Mouse (Mus musculus) liver, postnatal 0 days (tissue): Measurements from ENCODE around the gene Hecw2. TPM values are rescaled to one million over a fixed set of nuclear protein-coding genes. Genes with fewer than 3 reads are reported as not detected.
A peak's percentile ranks its signal among the peaks of the same experiment; 100 is the strongest.

Experiments used
- ATAC-seq: fragments of 200-750 bp; cut with Nextera tagmentation; 2 replicates; pipeline ENCODE4 v1.8.0; 2017; ENCODE audit warnings: mild to moderate bottlenecking, moderate library complexity
- DNase-seq: peaks from one replicate; pipeline ENCODE4 v3.0.0-alpha.2; 2016
- H3K27ac ChIP-seq: fragments of 300-500 bp; sonication (generic); 2 replicates; pipeline ENCODE4 v1.5.1; 2014; ENCODE audit warnings: antibody characterized with exemption, moderate library complexity, mild to moderate bottlenecking, low read depth
- H3K27me3 ChIP-seq: fragments of 300-500 bp; sonication (generic); 2 replicates; pipeline ENCODE4 v1.6.1; 2014; ENCODE audit warnings: low read length, control low read depth, mixed read lengths; ENCODE audit not compliant: insufficient read depth
- H3K36me3 ChIP-seq: fragments of 300-500 bp; sonication (generic); replicated peaks from 2 replicates; pipeline ENCODE4 v1.6.1; 2014; ENCODE audit warnings: mild to moderate bottlenecking, control low read depth, low read length, moderate library complexity, mixed read lengths; ENCODE audit not compliant: insufficient read depth
- H3K4me1 ChIP-seq: fragments of 300-500 bp; sonication (generic); 2 replicates; pipeline ENCODE4 v1.6.1; 2014; ENCODE audit warnings: antibody characterized with exemption, mild to moderate bottlenecking, control low read depth; ENCODE audit not compliant: insufficient read depth
- H3K4me2 ChIP-seq: fragments of 300-500 bp; sonication (generic); 2 replicates; pipeline ENCODE4 v1.6.1; 2014; ENCODE audit warnings: low read depth, mild to moderate bottlenecking, low read length, moderate library complexity, mixed read lengths
- H3K4me3 ChIP-seq: fragments of 300-500 bp; sonication (generic); 2 replicates; pipeline ENCODE4 v1.5.1; 2014; ENCODE audit warnings: low read depth, low read length
- H3K9ac ChIP-seq: fragments of 300-500 bp; sonication (generic); replicated peaks from 2 replicates; pipeline ENCODE4 v1.6.1; 2014; ENCODE audit warnings: mild to moderate bottlenecking, moderate library complexity
- H3K9me3 ChIP-seq: fragments of 300-500 bp; sonication (generic); 2 replicates; pipeline ENCODE4 v1.6.1; 2016; ENCODE audit warnings: mild to moderate bottlenecking, control low read depth, low read length, mixed read lengths
- CTCF ChIP-seq: sonication (generic); IDR thresholded peaks from 2 replicates; pipeline ENCODE4 v1.5.1; 2016; ENCODE audit warnings: antibody characterized with exemption, low read depth
- EP300 ChIP-seq: IDR thresholded peaks from 2 replicates; pipeline ENCODE4 v1.6.1; 2016; ENCODE audit warnings: antibody characterized with exemption, low read depth, mild to moderate bottlenecking
- WGBS: fragments of 180-500 bp; shearing (Covaris S2); extraction: QIAGEN DNeasy Blood & Tissue Kit; methylation state at CpG from one replicate; pipeline ENCODE4 v1.1.7; 2014; ENCODE audit not compliant: insufficient replicate concordance; 5-methylcytosine and 5-hydroxymethylcytosine counted together
- polyA plus RNA-seq: library from polyadenylated mRNA; unstranded; fragments of >200 nt; fragmentation: Nextera tagmentation; extraction: Ambion mirVana; gene quantifications from 2 replicates; pipeline ENCODE4 v1.2.1, GENCODE M21; 2015

The Hecw2 gene
- polyA plus RNA-seq, 1 experiment from 2014 or later = 0.61 TPM

DNA sequence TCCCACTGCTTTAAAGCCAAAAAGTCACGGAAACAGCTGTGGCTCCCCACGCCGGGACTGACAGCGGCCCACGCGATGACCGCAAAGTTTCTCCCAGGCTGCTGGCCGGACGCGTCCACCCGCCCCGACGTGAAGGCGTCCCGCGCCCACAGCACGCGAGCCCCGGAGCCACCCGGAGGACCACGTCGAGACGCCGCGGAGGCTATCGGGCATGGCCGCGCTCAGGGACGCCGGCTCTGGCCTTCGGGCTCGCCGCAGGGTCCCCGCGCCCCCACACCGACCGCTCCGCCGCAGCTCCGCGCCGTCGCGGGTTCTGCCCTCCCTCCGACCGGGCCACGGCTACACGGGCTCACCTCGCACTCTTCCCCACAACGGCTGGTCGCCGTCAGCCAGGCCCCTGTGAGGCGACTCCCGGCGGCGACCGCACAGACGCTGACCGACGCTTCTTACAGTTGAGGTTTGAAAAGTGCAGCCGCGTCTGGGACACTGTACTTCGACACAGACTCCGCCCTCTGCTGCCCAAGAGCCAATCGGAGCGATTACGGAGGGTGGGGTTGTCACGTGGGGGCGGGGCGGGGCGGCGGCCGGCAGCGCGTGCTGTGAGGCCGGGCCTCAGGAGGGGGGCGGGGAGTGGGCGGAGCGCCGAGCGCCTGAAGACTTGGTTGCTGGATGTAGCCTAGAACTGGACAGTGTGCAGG lies 410.1 kb downstream of the Hecw2 start, which contains the start of gene Stk17b:
Gene Stk17b (minus strand): TSS at position 504 of the 698 bp plus-strand sequence.
- ATAC-seq = peak; percentile 96
- Histone ChIP-seq H3K27ac (peak within 1 kb of the TSS; percentile 98), H3K4me3 (peak within 1 kb of the TSS; percentile 99), H3K4me1 (peaks cover 3% of the 10 kb centered on the region; the same call in 1 of the 2 replicates), H3K9me3 (no peaks in the 10 kb centered on the region), H3K4me2 (peak within 1 kb of the TSS; percentile 84), H3K36me3 (no peaks in the 10 kb centered on the region), H3K9ac (peak within 1 kb of the TSS; percentile 99), H3K27me3 (no peaks in the 10 kb centered on the region)
- DNase-seq = peak; percentile 98
- no peak for TF ChIP-seq EP300
- peak; percentile 4; the same call in 1 of the 2 replicates for TF ChIP-seq CTCF
- WGBS = under 1% methylated on average over 69 of the region's 81 CpGs

GRCm38 (mm10) chr1:53784291-53784720 lies 410.7 kb downstream of the Hecw2 start:
- H3K4me1 ChIP-seq = peaks cover 3% of the 10 kb centered on the region; the same call in 1 of the 2 replicates
- H3K27me3 ChIP-seq = no peaks in the 10 kb centered on the region
- H3K27ac ChIP-seq = peak overlapping the region; percentile 98
- peak; percentile 49 for ATAC-seq
- H3K9me3 ChIP-seq = no peaks in the 10 kb centered on the region
- H3K36me3 ChIP-seq = no peaks in the 10 kb centered on the region
- H3K4me3 ChIP-seq = peak overlapping the region; percentile 99
- H3K9ac ChIP-seq = peak overlapping the region; percentile 99
- WGBS = under 1% methylated on average over 17 of the region's 17 CpGs
- no peak for DNase-seq
- TF ChIP-seq CTCF (no peak), EP300 (no peak)
- H3K4me2 ChIP-seq = peak overlapping the region; percentile 84

- H3K4me2 ChIP-seq = peak overlapping the region; percentile 55
- 88% methylated on average over 1 of the region's 1 CpGs for WGBS
These were observed 412.0 kb downstream of the Hecw2 start for GRCm38 (mm10) chr1:53782956-53783355.

DNA sequence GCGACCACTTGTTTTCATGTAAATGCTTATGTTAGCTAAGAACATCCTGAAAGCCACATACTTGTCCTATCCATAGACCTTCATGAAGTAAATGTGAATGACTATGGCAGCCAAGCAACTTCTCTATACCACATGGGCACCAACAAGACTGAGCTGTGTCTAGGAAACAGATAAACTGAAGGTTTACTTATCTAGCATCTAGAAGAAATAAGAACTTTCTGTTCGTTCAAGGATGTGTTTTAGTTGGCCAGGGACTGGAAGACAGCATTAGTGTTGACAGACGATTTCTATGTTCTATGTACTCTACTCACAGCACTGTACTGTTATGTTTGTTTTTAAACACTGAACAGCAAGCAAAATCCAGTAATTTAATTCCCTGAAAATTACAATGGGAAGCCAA lies 412.9 kb downstream of the Hecw2 start:
- Histone ChIP-seq H3K9me3 (no peaks in the 10 kb centered on the region), H3K4me2 (peak overlapping the region; percentile 34)

More at GRCm38 (mm10) chr1:53782956-53783355, 412.0 kb downstream of the Hecw2 start:
- no peaks in the 10 kb centered on the region for H3K27me3 ChIP-seq
- no peaks in the 10 kb centered on the region for H3K9me3 ChIP-seq
- ATAC-seq (no peak), DNase-seq (no peak)
- TF ChIP-seq EP300 = no peak
- no peak for TF ChIP-seq CTCF
- no peak overlapping the region for H3K27ac ChIP-seq
- H3K4me3 ChIP-seq = peak overlapping the region; percentile 39
- peaks cover 3% of the 10 kb centered on the region; the same call in 1 of the 2 replicates for H3K4me1 ChIP-seq
- no peaks in the 10 kb centered on the region; the same call in 1 of the 2 replicates for H3K36me3 ChIP-seq
- no peak overlapping the region for H3K9ac ChIP-seq

DNA sequence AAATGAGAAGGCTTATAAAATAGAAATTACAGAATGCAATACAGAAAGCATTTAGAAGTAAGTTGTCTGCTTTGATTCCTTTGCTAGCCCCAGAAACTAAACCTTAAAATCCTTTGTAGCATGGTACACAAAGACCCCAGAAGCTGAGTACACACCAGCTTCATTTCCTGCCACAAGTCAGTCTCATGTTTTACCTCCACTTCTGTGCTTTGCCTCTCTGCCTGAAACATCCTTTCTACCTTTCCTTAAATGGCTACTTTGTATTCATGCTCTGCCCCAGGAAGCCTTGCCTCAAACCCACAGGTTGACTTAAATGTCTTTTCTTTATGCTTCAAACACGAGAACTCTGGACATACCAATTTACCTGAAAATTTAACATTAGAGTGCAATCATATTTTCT lies 413.7 kb downstream of the Hecw2 start:
- Histone ChIP-seq H3K36me3 (no peaks in the 10 kb centered on the region; the same call in 1 of the 2 replicates), H3K4me1 (peaks cover 3% of the 10 kb centered on the region; the same call in 1 of the 2 replicates), H3K9ac (no peak overlapping the region), H3K27me3 (no peaks in the 10 kb centered on the region), H3K9me3 (no peaks in the 10 kb centered on the region), H3K4me2 (peak overlapping the region; percentile 4; the same call in 1 of the 2 replicates), H3K27ac (no peak overlapping the region), H3K4me3 (no peak overlapping the region)
- TF ChIP-seq CTCF (no peak), EP300 (no peak)
- WGBS = 61% methylated on average over 1 of the region's 1 CpGs
- DNase-seq (no peak), ATAC-seq (no peak)

More for the DNA sequence above, 412.9 kb downstream of the Hecw2 start:
- Histone ChIP-seq H3K4me3 (peak overlapping the region; percentile 24; the same call in 1 of the 2 replicates), H3K9ac (no peak overlapping the region), H3K27ac (no peak overlapping the region), H3K36me3 (no peaks in the 10 kb centered on the region; the same call in 1 of the 2 replicates), H3K27me3 (no peaks in the 10 kb centered on the region), H3K4me1 (peaks cover 3% of the 10 kb centered on the region; the same call in 1 of the 2 replicates)
- TF ChIP-seq EP300 (no peak), CTCF (no peak)
- DNase-seq = no peak
- ATAC-seq = no peak
- WGBS = 62% methylated on average over 3 of the region's 3 CpGs

DNA sequence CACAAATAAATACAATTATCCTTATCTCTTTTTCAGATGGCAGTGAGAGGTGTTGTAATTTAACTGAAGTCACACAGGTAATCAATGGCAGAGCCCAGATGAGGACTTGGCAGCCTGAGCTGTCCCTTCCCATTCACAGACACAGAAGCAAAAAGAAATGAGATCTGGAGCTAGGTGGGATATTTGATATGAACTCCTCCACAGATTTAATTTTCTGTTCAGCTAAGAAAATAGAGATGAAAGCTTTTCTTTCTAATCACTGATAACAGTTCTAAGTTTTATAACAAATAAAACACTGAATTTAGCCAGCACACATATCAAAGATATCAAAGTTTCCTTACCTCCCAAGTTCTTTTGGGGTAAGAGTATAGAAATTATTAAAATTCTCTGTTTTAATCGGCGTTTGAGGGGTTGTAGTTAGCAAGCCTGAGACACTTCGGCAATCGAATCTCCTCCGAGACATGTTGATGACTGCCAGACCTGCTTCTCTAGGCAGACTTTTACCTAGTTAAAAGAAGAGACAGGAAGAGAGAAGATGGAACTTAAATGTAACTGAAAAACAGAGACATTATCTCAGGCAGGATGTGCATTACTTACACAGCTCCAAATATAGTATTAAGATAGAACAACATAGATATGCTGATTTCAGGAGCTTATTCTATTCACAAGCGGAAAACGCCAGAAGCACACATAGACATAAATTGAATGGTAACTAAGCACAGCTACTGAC lies 418.6 kb downstream of the Hecw2 start:
- H3K27ac ChIP-seq = no peak overlapping the region
- 0 out of 2 replicates have a peak, but pooled peaks cover 3% of the 10 kb centered on the region for H3K4me1 ChIP-seq
- H3K27me3 ChIP-seq = no peaks in the 10 kb centered on the region
- H3K9me3 ChIP-seq = no peaks in the 10 kb centered on the region
- TF ChIP-seq EP300 = no peak
- TF ChIP-seq CTCF = no peak
- no peak overlapping the region for H3K4me3 ChIP-seq
- no peak overlapping the region for H3K4me2 ChIP-seq
- no peak overlapping the region for H3K9ac ChIP-seq
- 75% methylated on average over 7 of the region's 7 CpGs for WGBS
- ATAC-seq = no peak
- no peak for DNase-seq
- H3K36me3 ChIP-seq = peaks cover 3% of the 10 kb centered on the region; the same call in 1 of the 2 replicates
